ENCODE assay signal across 8 mouse cellular contexts in genomic region chr8:123978166-123978838, GRCm38 (mm10). TPM values are rescaled to one million over a fixed set of nuclear protein-coding genes. Genes with fewer than 3 reads are reported as not detected.
DNase-seq lines count a peak whose midpoint lies in the region; ATAC-seq lines count a peak whose summit lies in the region.

No protein-coding gene starts in this region.

- peak overlapping the region; percentile 51 for H3K4me2 ChIP-seq in heart, embryonic 14.5 days (ENCODE audit: low read length)

- WGBS in heart, embryonic 14.5 days = 19% methylated on average over 14 of the region's 14 CpGs

- no peaks in the 10 kb centered on the region for H3K27me3 ChIP-seq in megakaryocyte, embryonic 14.5 days (replicated peaks)
- H3K27me3 ChIP-seq in heart, embryonic 14.5 days (ENCODE audit: control insufficient read depth, insufficient read depth, low read length) = no peaks in the 10 kb centered on the region

- peak overlapping the region; percentile 1 for H3K4me3 ChIP-seq in megakaryocyte, embryonic 14.5 days (replicated peaks)
- no peak overlapping the region for H3K4me3 ChIP-seq in heart, embryonic 14.5 days (ENCODE audit: control insufficient read depth in 1 of 2, insufficient read depth in 1 of 2, low read depth in 1 of 2, low read length in 2 of 2)

- H3K27ac ChIP-seq in heart, embryonic 14.5 days (replicated peaks in 1 of 2; ENCODE audit: control insufficient read depth in 1 of 2, insufficient read depth in 1 of 2, low read depth in 2 of 2, low read length in 2 of 2) = peak overlapping the region; percentile 65 to 69

- peak; percentile 34 to 36 for DNase-seq in cerebellum, adult 18-20 months
- peak; percentile 57 for DNase-seq in lung, postnatal 14 days
- DNase-seq in urinary bladder, postnatal 14 days (ENCODE audit: low spot score) = no peak

- no peak for ATAC-seq in cerebellum, adult (ENCODE audit: insufficient number of reproducible peaks, low FRiP score, low TSS enrichment)
- no peak for ATAC-seq in megakaryocyte, adult 5-6 weeks (ENCODE audit: poor library complexity, severe bottlenecking)
- ATAC-seq in heart, embryonic 14.5 days (ENCODE audit: insufficient number of reproducible peaks, insufficient read depth, low FRiP score, low read depth) = no peak
- ATAC-seq in erythroid progenitor cell, adult 5-6 weeks (replicated peaks; ENCODE audit: low FRiP score, poor library complexity, severe bottlenecking) = no peak

- peaks cover 11% of the 10 kb centered on the region for H3K36me3 ChIP-seq in megakaryocyte, embryonic 14.5 days (replicated peaks; ENCODE audit: low read length)
- H3K36me3 ChIP-seq in heart, embryonic 14.5 days (ENCODE audit: control insufficient read depth, insufficient read depth, low read length) = no peaks in the 10 kb centered on the region

- peak overlapping the region; percentile 31; the same call in 1 of the 2 replicates for H3K9ac ChIP-seq in heart, embryonic 14.5 days (ENCODE audit: low read length)

- peaks cover 57% of the 10 kb centered on the region for H3K4me1 ChIP-seq in megakaryocyte, embryonic 14.5 days
- H3K4me1 ChIP-seq in heart, embryonic 14.5 days (ENCODE audit: control insufficient read depth in 2 of 2, insufficient read depth in 2 of 2, low read length in 2 of 2) = peaks cover 25 to 31% of the 10 kb centered on the region in 2 experiments

- H3K9me3 ChIP-seq in megakaryocyte, embryonic 14.5 days = peaks cover 15% of the 10 kb centered on the region
- H3K9me3 ChIP-seq in heart, embryonic 14.5 days (ENCODE audit: control insufficient read depth, low read length) = no peaks in the 10 kb centered on the region

RNA-seq across cellular contexts. Expression of gene Abcb10, which starts 4.6 kb away (rescaled TPM):
- polyA plus RNA-seq in megakaryocyte, embryonic 14.5 days (2012; ENCODE audit: insufficient read depth, low replicate concordance) = 1.0 and 2.7 TPM in 2 replicates
- total RNA-seq in megakaryocyte, adult 5-6 weeks (2015) = 5.0 and 7.5 TPM in 2 replicates
- total RNA-seq in megakaryocyte, adult 5-6 weeks (2017) = 8.5 and 9.0 TPM in 2 replicates
- 21.5 and 21.9 TPM in 2 replicates for polyA plus RNA-seq in heart, embryonic 14.5 days (2014; fragmentation: Nextera tagmentation; extraction: Ambion mirVana)
- total RNA-seq in erythroid progenitor cell, adult 5-6 weeks (2015; ENCODE audit: low replicate concordance) = 465 and 471 TPM in 2 replicates
- total RNA-seq in erythroid progenitor cell, adult 5-6 weeks (2017; ENCODE audit: low replicate concordance) = 483 and 625 TPM in 2 replicates

RNA-seq across cellular contexts. Expression of gene Nup133, which starts 29.2 kb away (rescaled TPM):
- polyA plus RNA-seq in megakaryocyte, embryonic 14.5 days (2012; ENCODE audit: insufficient read depth, low replicate concordance) = 2.9 and 8.7 TPM in 2 replicates
- total RNA-seq in megakaryocyte, adult 5-6 weeks (2015) = 10.9 and 15.0 TPM in 2 replicates
- 15.3 and 17.4 TPM in 2 replicates for total RNA-seq in megakaryocyte, adult 5-6 weeks (2017)
- polyA plus RNA-seq in heart, embryonic 14.5 days (2014; fragmentation: Nextera tagmentation; extraction: Ambion mirVana) = 24.2 and 24.9 TPM in 2 replicates
- 32.1 and 35.2 TPM in 2 replicates for total RNA-seq in erythroid progenitor cell, adult 5-6 weeks (2015; ENCODE audit: low replicate concordance)
- 46.0 and 49.7 TPM in 2 replicates for total RNA-seq in erythroid progenitor cell, adult 5-6 weeks (2017; ENCODE audit: low replicate concordance)

RNA-seq across cellular contexts. Expression of gene Taf5l, which starts 42.9 kb away (rescaled TPM):
- 2.3 and 8.0 TPM in 2 replicates for polyA plus RNA-seq in megakaryocyte, embryonic 14.5 days (2012; ENCODE audit: insufficient read depth, low replicate concordance)
- 14.5 and 15.3 TPM in 2 replicates for total RNA-seq in megakaryocyte, adult 5-6 weeks (2015)
- 14.6 and 19.6 TPM in 2 replicates for total RNA-seq in megakaryocyte, adult 5-6 weeks (2017)
- 28.5 and 29.7 TPM in 2 replicates for polyA plus RNA-seq in heart, embryonic 14.5 days (2014; fragmentation: Nextera tagmentation; extraction: Ambion mirVana)
- total RNA-seq in erythroid progenitor cell, adult 5-6 weeks (2015; ENCODE audit: low replicate concordance) = 45.0 and 46.9 TPM in 2 replicates
- 40.3 and 41.6 TPM in 2 replicates for total RNA-seq in erythroid progenitor cell, adult 5-6 weeks (2017; ENCODE audit: low replicate concordance)

RNA-seq across cellular contexts. Expression of gene Urb2, which starts 43.0 kb away (rescaled TPM):
- polyA plus RNA-seq in megakaryocyte, embryonic 14.5 days (2012; ENCODE audit: insufficient read depth, low replicate concordance) = 0.37 and 0.92 TPM in 2 replicates
- total RNA-seq in megakaryocyte, adult 5-6 weeks (2015) = 5.5 and 6.6 TPM in 2 replicates
- total RNA-seq in megakaryocyte, adult 5-6 weeks (2017) = 4.2 and 5.4 TPM in 2 replicates
- polyA plus RNA-seq in heart, embryonic 14.5 days (2014; fragmentation: Nextera tagmentation; extraction: Ambion mirVana) = 4.3 and 4.4 TPM in 2 replicates
- total RNA-seq in erythroid progenitor cell, adult 5-6 weeks (2015; ENCODE audit: low replicate concordance) = 10.9 and 11.5 TPM in 2 replicates
- total RNA-seq in erythroid progenitor cell, adult 5-6 weeks (2017; ENCODE audit: low replicate concordance) = 8.5 and 10.7 TPM in 2 replicates

Comparison
In these comparisons a context has a peak if more than half of its experiments do, and no peak if none do; other contexts are left out.
1. RNA of gene Abcb10, which starts 4.6 kb away (total RNA-seq): 465 to 625 TPM in erythroid progenitor cell, adult 5-6 weeks; 5.0 to 9.0 TPM in megakaryocyte, adult 5-6 weeks; every median in the first group is over 10 times any median in the second.